Mouse (Mus musculus) liver, adult 2 months (tissue): ENCODE measurements around the gene Svop. TPM values are rescaled to one million over a fixed set of nuclear protein-coding genes. Genes with fewer than 3 reads are reported as not detected.

Source experiments
- DNase-seq: peaks from one replicate; pipeline ENCODE4 v3.0.0-alpha.2; 2011; ENCODE audit warnings: low read depth, low spot score; ENCODE audit errors: extremely low read depth
- H3K27ac ChIP-seq: fragments of 200-500 bp; replicated peaks from 2 replicates; pipeline ENCODE4 v1.5.1; 2012; ENCODE audit warnings: low read depth, mild to moderate bottlenecking, control low read depth, inconsistent platforms, low read length; ENCODE audit not compliant: insufficient read depth
- H3K27me3 ChIP-seq: fragments of 200-500 bp; 2 replicates; pipeline ENCODE4 v1.6.1; 2012; ENCODE audit warnings: mild to moderate bottlenecking, moderate library complexity, low read length, inconsistent platforms; ENCODE audit not compliant: control insufficient read depth, insufficient read depth
- H3K36me3 ChIP-seq: fragments of 200-500 bp; 2 replicates; pipeline ENCODE4 v1.6.1; 2012; ENCODE audit warnings: low read length, inconsistent platforms; ENCODE audit not compliant: control insufficient read depth, insufficient read depth
- H3K4me1 ChIP-seq: fragments of 200-500 bp; 2 replicates; pipeline ENCODE4 v1.6.1; 2011; ENCODE audit warnings: low read length; ENCODE audit not compliant: control insufficient read depth, insufficient read depth
- H3K4me3 ChIP-seq: fragments of 200-500 bp; 2 replicates; pipeline ENCODE4 v1.5.1; 2011; ENCODE audit warnings: low read depth, mild to moderate bottlenecking, control low read depth, low read length, moderate library complexity; ENCODE audit not compliant: insufficient read depth
- H3K79me2 ChIP-seq: fragments of 200-500 bp; 2 replicates; pipeline ENCODE4 v1.6.1; 2012; ENCODE audit warnings: inconsistent platforms, mild to moderate bottlenecking, low read length, moderate library complexity; ENCODE audit not compliant: control insufficient read depth, insufficient read depth
- H3K9ac ChIP-seq: fragments of 200-500 bp; 2 replicates; pipeline ENCODE4 v1.6.1; 2012; ENCODE audit warnings: low read depth, mild to moderate bottlenecking, control low read depth, inconsistent platforms, low read length
- CTCF ChIP-seq: fragments of 200-500 bp; IDR thresholded peaks from 2 replicates; pipeline ENCODE4 v1.5.1; 2011; ENCODE audit warnings: low read depth, low read length, control low read depth
- POLR2A ChIP-seq: fragments of 200-500 bp; IDR thresholded peaks from 2 replicates; pipeline ENCODE4 v1.6.1; 2011; ENCODE audit warnings: low read length, control low read depth; ENCODE audit not compliant: insufficient read depth; ENCODE audit errors: extremely low read depth
- WGBS: fragments of 180-500 bp; shearing (Covaris S2); methylation state at CpG from one replicate; pipeline ENCODE4 v1.1.7; 2018; 5-methylcytosine and 5-hydroxymethylcytosine counted together
- polyA plus RNA-seq: library from polyadenylated mRNA; depleted of rRNA; stranded (reverse); fragments of >200 nt; gene quantifications from 2 replicates; pipeline ENCODE4 v1.2.3, GENCODE M21; 2012
- total RNA-seq: library from RNA; depleted of rRNA; stranded (reverse); fragments of >200 nt; gene quantifications from 2 replicates; pipeline ENCODE4 v1.2.3, GENCODE M21; 2014

The Svop gene
- total and polyA plus RNA-seq, 2 experiments: not detected

GRCm38 (mm10) chr5:114047182-114047581, 44.2 kb downstream of the Svop start:
- no peaks in the 10 kb centered on the region for H3K79me2 ChIP-seq
- H3K36me3 ChIP-seq: no peaks in the 10 kb centered on the region
- DNase-seq: no peak
- H3K4me1 ChIP-seq: no peaks in the 10 kb centered on the region
- no peak overlapping the region for H3K27ac ChIP-seq
- H3K9ac ChIP-seq: no peak overlapping the region
- 85% methylated on average over 5 of the region's 5 CpGs for WGBS
- no peaks in the 10 kb centered on the region for H3K27me3 ChIP-seq
- H3K4me3 ChIP-seq: no peak overlapping the region
- TF ChIP-seq CTCF (no peak), POLR2A (no peak)

- no peaks in the 10 kb centered on the region for H3K4me1 ChIP-seq
- H3K4me3 ChIP-seq: no peak overlapping the region
- no peak overlapping the region for H3K9ac ChIP-seq
- no peak overlapping the region for H3K27ac ChIP-seq
- no peaks in the 10 kb centered on the region for H3K79me2 ChIP-seq
- no peaks in the 10 kb centered on the region for H3K36me3 ChIP-seq
- no peak for DNase-seq
- WGBS: 48% methylated on average over 3 of the region's 3 CpGs
- TF ChIP-seq POLR2A (no peak), CTCF (peak; percentile 43)
- H3K27me3 ChIP-seq: no peaks in the 10 kb centered on the region
Measured at GRCm38 (mm10) chr5:114046604-114047003, 44.8 kb downstream of the Svop start.

DNA sequence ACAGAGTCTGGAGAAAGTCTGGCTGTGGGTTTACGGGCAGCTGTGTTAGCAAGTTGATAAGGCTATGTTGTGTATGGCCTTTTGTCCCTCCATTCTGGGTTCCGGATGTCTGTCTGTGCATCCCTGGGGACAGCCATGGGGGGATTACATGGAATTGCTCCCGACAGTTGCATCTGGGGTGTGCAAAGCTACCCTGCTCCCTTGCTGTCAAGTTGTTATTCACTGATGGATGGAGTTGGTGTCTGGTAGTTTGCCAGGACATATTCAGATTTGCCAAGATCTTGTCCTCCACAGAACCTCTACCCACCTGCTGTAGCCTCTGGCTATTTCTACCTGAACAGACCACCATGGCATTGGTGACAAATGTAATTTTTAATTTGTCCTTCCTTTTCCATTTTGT, 45.2 kb downstream of the Svop start:
- DNase-seq: no peak
- TF ChIP-seq POLR2A: no peak
- no peak for TF ChIP-seq CTCF
- Histone ChIP-seq H3K9ac (no peak overlapping the region), H3K4me3 (no peak overlapping the region), H3K27ac (no peak overlapping the region), H3K27me3 (no peaks in the 10 kb centered on the region), H3K36me3 (no peaks in the 10 kb centered on the region), H3K4me1 (peaks cover 2% of the 10 kb centered on the region; the same call in 1 of the 2 replicates), H3K79me2 (no peaks in the 10 kb centered on the region)
- 78% methylated on average over 3 of the region's 3 CpGs for WGBS

DNA sequence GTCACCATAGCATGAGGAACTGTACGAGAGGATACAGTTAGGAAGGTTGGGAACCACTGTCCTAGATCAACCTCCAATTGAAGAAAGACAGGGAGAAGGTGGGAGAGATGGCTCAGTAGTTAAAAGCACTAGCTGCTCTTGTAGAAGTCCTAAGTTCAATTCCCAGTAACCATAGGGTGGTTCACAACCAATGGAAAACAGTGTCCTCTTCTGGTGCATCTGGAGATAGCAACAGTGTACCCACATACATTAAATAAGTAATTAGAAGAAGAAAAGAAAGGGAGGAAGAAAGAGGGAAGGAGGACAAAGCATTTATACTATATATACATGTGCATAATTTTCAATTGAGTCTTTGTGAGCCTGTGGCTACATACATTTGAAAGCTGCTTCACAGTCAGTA, 46.2 kb downstream of the Svop start:
- DNase-seq: peak; percentile 34
- Histone ChIP-seq H3K79me2 (no peaks in the 10 kb centered on the region), H3K27ac (no peak overlapping the region), H3K4me3 (no peak overlapping the region), H3K36me3 (no peaks in the 10 kb centered on the region), H3K4me1 (peaks cover 2% of the 10 kb centered on the region; the same call in 1 of the 2 replicates), H3K27me3 (no peaks in the 10 kb centered on the region), H3K9ac (no peak overlapping the region)
- TF ChIP-seq CTCF (peak; percentile 24; the same call in 1 of the 2 replicates), POLR2A (no peak)
- WGBS: 80% methylated on average over 1 of the region's 1 CpGs

GRCm38 (mm10) chr5:114043800-114044199, 47.6 kb downstream of the Svop start:
- Histone ChIP-seq H3K4me1 (peaks cover 2% of the 10 kb centered on the region; the same call in 1 of the 2 replicates), H3K27ac (no peak overlapping the region), H3K4me3 (no peak overlapping the region), H3K79me2 (no peaks in the 10 kb centered on the region), H3K9ac (no peak overlapping the region), H3K27me3 (no peaks in the 10 kb centered on the region), H3K36me3 (no peaks in the 10 kb centered on the region)
- WGBS: 76% methylated on average over 4 of the region's 4 CpGs
- DNase-seq: no peak
- TF ChIP-seq CTCF (no peak), POLR2A (no peak)

- TF ChIP-seq CTCF (no peak), POLR2A (no peak)
- Histone ChIP-seq H3K9ac (no peak overlapping the region), H3K4me1 (peaks cover 2% of the 10 kb centered on the region; the same call in 1 of the 2 replicates), H3K27ac (no peak overlapping the region), H3K27me3 (no peaks in the 10 kb centered on the region), H3K36me3 (no peaks in the 10 kb centered on the region), H3K79me2 (no peaks in the 10 kb centered on the region), H3K4me3 (no peak overlapping the region)
- DNase-seq: peak; percentile 57
- 17% methylated on average over 15 of the region's 15 CpGs for WGBS
Measured at GRCm38 (mm10) chr5:114041327-114041930, 49.9 kb downstream of the Svop start.
